Mouse (Mus musculus) midbrain, embryonic 13.5 days (tissue): ENCODE results near the gene Cmbl. TPM values are rescaled to one million over a fixed set of nuclear protein-coding genes. Genes with fewer than 3 reads are reported as not detected.

ENCODE experiments used
- ATAC-seq: fragments of 200-750 bp; cut with Nextera tagmentation; 2 replicates; pipeline ENCODE4 v1.8.0; 2017; ENCODE audit warnings: mild to moderate bottlenecking, moderate TSS enrichment, moderate library complexity
- H3K27ac ChIP-seq: fragments of 300-500 bp; sonication (generic); 2 replicates; pipeline ENCODE4 v1.5.1; 2015; ENCODE audit warnings: inconsistent platforms, mild to moderate bottlenecking, moderate library complexity
- H3K27me3 ChIP-seq: fragments of 300-500 bp; sonication (generic); 2 replicates; pipeline ENCODE4 v1.6.1; 2015; ENCODE audit warnings: mild to moderate bottlenecking, inconsistent platforms
- H3K36me3 ChIP-seq: fragments of 300-500 bp; sonication (generic); 2 replicates; pipeline ENCODE4 v1.6.1; 2015; ENCODE audit warnings: mild to moderate bottlenecking, inconsistent platforms
- H3K4me1 ChIP-seq: fragments of 300-500 bp; sonication (generic); replicated peaks from 2 replicates; pipeline ENCODE4 v1.6.1; 2015; ENCODE audit warnings: inconsistent platforms
- H3K4me2 ChIP-seq: fragments of 300-500 bp; sonication (generic); replicated peaks from 2 replicates; pipeline ENCODE4 v1.6.1; 2015; ENCODE audit warnings: moderate library complexity, mild to moderate bottlenecking, inconsistent platforms
- H3K4me3 ChIP-seq: fragments of 300-500 bp; sonication (generic); replicated peaks from 2 replicates; pipeline ENCODE4 v1.5.1; 2015; ENCODE audit warnings: mild to moderate bottlenecking, inconsistent platforms
- H3K9ac ChIP-seq: fragments of 300-500 bp; sonication (generic); replicated peaks from 2 replicates; pipeline ENCODE4 v1.6.1; 2015; ENCODE audit warnings: mild to moderate bottlenecking, inconsistent platforms
- H3K9me3 ChIP-seq: fragments of 300-500 bp; sonication (generic); 2 replicates; pipeline ENCODE4 v1.6.1; 2016; ENCODE audit warnings: mild to moderate bottlenecking, inconsistent platforms
- WGBS: fragments of 180-500 bp; shearing (Covaris S2); methylation state at CpG from one replicate; pipeline ENCODE4 v1.1.7; 2015; 5-methylcytosine and 5-hydroxymethylcytosine counted together
- polyA plus RNA-seq: library from polyadenylated mRNA; unstranded; fragments of >200 nt; fragmentation: Nextera tagmentation; extraction: Ambion mirVana; gene quantifications from 2 replicates; pipeline ENCODE4 v1.2.1, GENCODE M21; 2015

The Cmbl gene
- polyA plus RNA-seq, 1 experiment from 2014 or later: 4.0 TPM

DNA sequence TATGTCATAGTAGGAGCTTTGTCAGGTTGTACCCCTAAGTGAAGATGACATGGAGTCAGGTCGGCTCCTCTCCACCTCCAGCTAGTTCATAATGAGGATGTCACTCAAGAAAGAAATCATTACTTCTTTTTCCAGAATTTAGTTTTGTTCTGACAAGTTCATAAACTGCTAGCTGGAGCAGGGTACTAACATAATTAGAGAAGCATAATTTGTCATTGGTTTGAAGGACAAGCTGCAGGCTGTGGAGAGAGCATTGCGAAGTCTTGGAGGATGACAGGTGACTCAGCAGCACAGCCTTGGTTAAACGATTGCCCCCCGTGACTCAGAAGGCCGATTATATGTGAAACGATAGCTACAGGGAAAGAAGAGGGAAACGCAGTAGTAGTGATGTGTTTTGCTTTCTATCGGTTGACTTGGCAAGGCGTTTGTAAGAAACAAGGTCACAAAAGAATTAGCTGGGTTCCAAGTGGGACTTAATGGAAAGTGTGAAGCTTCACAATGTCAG lies 71.0 kb downstream of the Cmbl start:
- 85% methylated on average over 9 of the region's 9 CpGs for WGBS
- no peaks in the 10 kb centered on the region for H3K4me1 ChIP-seq
- no peak overlapping the region for H3K27ac ChIP-seq
- H3K4me3 ChIP-seq: no peak overlapping the region
- no peak for ATAC-seq
- H3K36me3 ChIP-seq: no peaks in the 10 kb centered on the region
- H3K27me3 ChIP-seq: no peaks in the 10 kb centered on the region
- no peak overlapping the region for H3K9ac ChIP-seq
- 0 out of 2 replicates have a peak, but pooled peaks cover 2% of the 10 kb centered on the region for H3K9me3 ChIP-seq
- no peak overlapping the region for H3K4me2 ChIP-seq

Other genes with a start within 250 kb of the Cmbl start
- 0.64 and 0.86 TPM in 2 replicates for gene Ankrd33b, start 197.7 kb upstream of the Cmbl start, polyA plus RNA-seq
- 1.8 and 2.1 TPM in 2 replicates for gene Ropn1l, start 111.7 kb upstream of the Cmbl start, polyA plus RNA-seq
- 75.0 and 78.6 TPM in 2 replicates for gene March6, start 34.3 kb upstream of the Cmbl start, polyA plus RNA-seq
- 540 and 561 TPM in 2 replicates for gene Cct5, start 36.4 kb downstream of the Cmbl start, polyA plus RNA-seq
- 11.0 and 11.6 TPM in 2 replicates for gene Fam173b, start 36.5 kb downstream of the Cmbl start, polyA plus RNA-seq